Comparison of ENCODE assay signal across 10 mouse cellular contexts in genomic region chr2:110710055-110710720, GRCm38 (mm10). TPM values are rescaled to one million over a fixed set of nuclear protein-coding genes. Genes with fewer than 3 reads are reported as not detected.
DNase-seq lines count a peak whose midpoint lies in the region; ATAC-seq and TF ChIP-seq lines count a peak whose summit lies in the region.
"Had no signal": no experiment of that assay in that cellular context is flagged by ENCODE, and none has a peak within 500 bp of the region (broad histone marks: within the 10 kb centered on the region; RNA-seq: fewer than 3 reads in every experiment).

No protein-coding gene starts in this region.

- WGBS in kidney, embryonic 16.5 days: 73% methylated on average over 10 of the region's 10 CpGs

- no peaks in the 10 kb centered on the region for H3K27me3 ChIP-seq in kidney, embryonic 16.5 days (ENCODE audit: insufficient read depth, low read length)
- H3K27me3 ChIP-seq: intestine, embryonic 15.5 days had no signal

- H3K4me3 ChIP-seq in left cerebral cortex, adult 2 months: no peak overlapping the region
- no peak overlapping the region for H3K4me3 ChIP-seq in kidney, embryonic 16.5 days (ENCODE audit: low read length)
- H3K4me3 ChIP-seq: intestine, embryonic 15.5 days had no signal

- H3K4me1 ChIP-seq in kidney, embryonic 16.5 days (ENCODE audit: insufficient read depth, low read length): no peaks in the 10 kb centered on the region
- H3K4me1 ChIP-seq: intestine, embryonic 15.5 days had no signal

- H3K9me3 ChIP-seq in kidney, embryonic 16.5 days (ENCODE audit: low read length): no peaks in the 10 kb centered on the region
- H3K9me3 ChIP-seq: intestine, embryonic 15.5 days had no signal

- H3K27ac ChIP-seq in left cerebral cortex, adult 2 months: peak overlapping the region; percentile 82
- no peak overlapping the region for H3K27ac ChIP-seq in kidney, embryonic 16.5 days (ENCODE audit: low read length)
- H3K27ac ChIP-seq: intestine, embryonic 15.5 days had no signal

- H3K9ac ChIP-seq in kidney, embryonic 16.5 days (replicated peaks; ENCODE audit: low read length): no peak overlapping the region
- H3K9ac ChIP-seq: intestine, embryonic 15.5 days had no signal

- peak; percentile 21 to 49 for DNase-seq in left cerebral cortex, adult 2 months (ENCODE audit: extremely low spot score in 1 of 2, low spot score in 2 of 2)
- DNase-seq in left cerebral cortex, postnatal 4 days: no peak
- peak; percentile 28 to 81 for DNase-seq in frontal cortex, adult 2 months (ENCODE audit: extremely low spot score in 1 of 2, low spot score in 1 of 2)
- DNase-seq in heart, postnatal 25 days (ENCODE audit: low spot score): peak; percentile 16
- DNase-seq in right cerebral cortex, postnatal 25 days: peak; percentile 50
- no peak for DNase-seq in Muller cell, postnatal 12 days (ENCODE audit: inconsistent ontology term)
- DNase-seq in thymus, adult 18-20 months: no peak

- no peak for ATAC-seq in kidney, embryonic 16.5 days (ENCODE audit: low FRiP score, low TSS enrichment)
- ATAC-seq: intestine, embryonic 15.5 days had no signal

- no peak for TF ChIP-seq CTCF in left cerebral cortex, adult 2 months (IDR thresholded peaks at IDR 0.05)

- no peak overlapping the region for H3K4me2 ChIP-seq in kidney, embryonic 16.5 days (replicated peaks; ENCODE audit: low read depth, low read length)
- H3K4me2 ChIP-seq: intestine, embryonic 15.5 days had no signal

- intact Hi-C loops in left cerebral cortex, adult 2 months (cut with DNase I): loop anchor here (1.0 to 5.0 kb wide), 2 partner anchors 9 to 38 kb away; no protein-coding TSS in a partner anchor
- intact Hi-C loops in left cerebral cortex, postnatal 4 days (cut with DNase I): no loop called here
- intact Hi-C loops in heart, postnatal 25 days (cut with DNase I): no loop called here

- H3K36me3 ChIP-seq in kidney, embryonic 16.5 days (ENCODE audit: insufficient read depth, low read length): no peaks in the 10 kb centered on the region
- H3K36me3 ChIP-seq: intestine, embryonic 15.5 days had no signal

RNA-seq across cellular contexts. Expression of gene Muc15, which starts 11.0 kb away (rescaled TPM):
- total RNA-seq in left cerebral cortex, adult 2 months (2021): under 1 TPM; 0.11 to 0.12 TPM
- total RNA-seq in left cerebral cortex, postnatal 4 days (2021): under 1 TPM in 1 of 2 experiments, not detected in 1; 0.18 TPM
- 0.15 and 0.20 TPM in 2 replicates for polyA plus RNA-seq in frontal cortex, adult 2 months (2012; rRNA removed)
- not detected for total RNA-seq in heart, postnatal 25 days (2021)
- polyA plus RNA-seq in kidney, embryonic 16.5 days (2015; fragmentation: Nextera tagmentation; extraction: Ambion mirVana): not detected in 2 replicates
- total RNA-seq: megakaryocyte progenitor cell, adult 5-6 weeks had no signal
- polyA plus RNA-seq: intestine, embryonic 15.5 days had no signal

Comparison
In these comparisons a context has a peak if more than half of its experiments do, and no peak if none do; other contexts are left out.
1. DNase-seq: peak in left cerebral cortex, adult 2 months (2 of 2), frontal cortex, adult 2 months (2 of 2), heart, postnatal 25 days (single experiment) and right cerebral cortex, postnatal 25 days (single experiment); none in left cerebral cortex, postnatal 4 days (single experiment), Muller cell, postnatal 12 days (single experiment) and thymus, adult 18-20 months (0 of 2).